8 mouse cellular contexts compared by ENCODE assay signal in genomic region chr11:97440441-97440881, GRCm38 (mm10). TPM values are rescaled to one million over a fixed set of nuclear protein-coding genes. Genes with fewer than 3 reads are reported as not detected.
DNase-seq lines count a peak whose midpoint lies in the region; ATAC-seq and TF ChIP-seq lines count a peak whose summit lies in the region.

No protein-coding gene starts in this region.

- H3K36me3 ChIP-seq in lung, embryonic 16.5 days (ENCODE audit: control insufficient read depth, insufficient read depth, low read length) = peaks cover 10% of the 10 kb centered on the region

- H3K9ac ChIP-seq in lung, embryonic 16.5 days (ENCODE audit: low read length) = peak overlapping the region; percentile 86

- H3K4me1 ChIP-seq in lung, embryonic 16.5 days (replicated peaks; ENCODE audit: control insufficient read depth, insufficient read depth, low read length) = peaks cover 58% of the 10 kb centered on the region

- H3K4me2 ChIP-seq in lung, embryonic 16.5 days (ENCODE audit: low read depth, low read length) = peak overlapping the region; percentile 83

- under 1% methylated on average over 32 of the region's 34 CpGs for WGBS in lung, embryonic 16.5 days

- peak overlapping the region; percentile 56 for H3K27ac ChIP-seq in left cerebral cortex, adult 2 months
- H3K27ac ChIP-seq in lung, embryonic 16.5 days (ENCODE audit: low read length) = peak overlapping the region; percentile 96

- peak; percentile 24 for ATAC-seq in lung, embryonic 16.5 days (ENCODE audit: low read depth)

- no peak for DNase-seq in left cerebral cortex, adult 2 months (ENCODE audit: extremely low spot score in 1 of 2, low spot score in 2 of 2)
- no peak for DNase-seq in left cerebral cortex, adult 18-20 months (ENCODE audit: low spot score in 2 of 2)
- peak; percentile 48 for DNase-seq in brain, adult 2 months (ENCODE audit: low read depth, low spot score)
- peak; percentile 54 for DNase-seq in heart, postnatal 4 days
- no peak for DNase-seq in cerebellum, postnatal 4 days (ENCODE audit: low spot score in 2 of 2)
- DNase-seq in thymus, postnatal 14 days = no peak
- no peak for DNase-seq in left cerebral cortex, postnatal 36 days (ENCODE audit: low spot score in 2 of 2)

- no peak for TF ChIP-seq CTCF in left cerebral cortex, adult 2 months (IDR thresholded peaks at IDR 0.05)

- no peaks in the 10 kb centered on the region for H3K27me3 ChIP-seq in lung, embryonic 16.5 days (ENCODE audit: control insufficient read depth, insufficient read depth, low read depth, low read length)

- peak overlapping the region; percentile 47 for H3K4me3 ChIP-seq in left cerebral cortex, adult 2 months
- H3K4me3 ChIP-seq in lung, embryonic 16.5 days (ENCODE audit: low read length) = peak overlapping the region; percentile 81

- no peaks in the 10 kb centered on the region for H3K9me3 ChIP-seq in lung, embryonic 16.5 days (ENCODE audit: control insufficient read depth, low read length)

- intact Hi-C loops in left cerebral cortex, adult 2 months (cut with DNase I) = no loop called here
- intact Hi-C loops in left cerebral cortex, postnatal 36 days (cut with DNase I) = no loop called here

RNA-seq across cellular contexts. Expression of gene Arhgap23, which starts 25.1 kb away (rescaled TPM):
- 10 to 100 TPM; 64.4 to 78.6 TPM for total RNA-seq in left cerebral cortex, adult 2 months (2021)
- 10 to 100 TPM; 66.5 to 75.0 TPM for total RNA-seq in left cerebral cortex, adult 18-20 months (2021)
- total RNA-seq in heart, postnatal 4 days (2021) = 10 to 100 TPM; 51.0 to 52.3 TPM
- polyA plus RNA-seq in lung, embryonic 16.5 days (2015; fragmentation: Nextera tagmentation; extraction: Ambion mirVana) = 5.2 and 5.4 TPM in 2 replicates
- total RNA-seq in left cerebral cortex, postnatal 36 days (2021) = 10 to 100 TPM; 68.0 to 74.4 TPM

RNA-seq across cellular contexts. Expression of gene 4933428G20Rik, which starts 59.7 kb away (rescaled TPM):
- total RNA-seq in left cerebral cortex, adult 2 months (2021) = not detected
- not detected for total RNA-seq in left cerebral cortex, adult 18-20 months (2021)
- not detected for total RNA-seq in heart, postnatal 4 days (2021)
- 0.74 and 0.87 TPM in 2 replicates for polyA plus RNA-seq in lung, embryonic 16.5 days (2015; fragmentation: Nextera tagmentation; extraction: Ambion mirVana)
- under 1 TPM; 0.22 to 0.48 TPM for total RNA-seq in left cerebral cortex, postnatal 36 days (2021)

Comparison
In these comparisons a context has a peak if more than half of its experiments do, and no peak if none do; other contexts are left out.
1. DNase-seq: peak in brain, adult 2 months (single experiment) and heart, postnatal 4 days (single experiment); none in left cerebral cortex, adult 2 months (0 of 2), left cerebral cortex, adult 18-20 months (0 of 2), cerebellum, postnatal 4 days (0 of 2), thymus, postnatal 14 days (single experiment) and left cerebral cortex, postnatal 36 days (0 of 2).